Mouse (Mus musculus) ES-Bruce4 (cell line): Measurements from ENCODE around the gene Alox5.

Experiments used
- CTCF ChIP-seq: IDR thresholded peaks from one replicate; pipeline ENCODE4 v1.8.1; 2011; ENCODE audit warnings: low read depth, low read length
- EP300 ChIP-seq: IDR thresholded peaks from 2 replicates; pipeline ENCODE4 v1.6.1; 2011; ENCODE audit warnings: low read depth, low read length; ENCODE audit not compliant: insufficient read depth
- POLR2A ChIP-seq: IDR thresholded peaks from one replicate; pipeline ENCODE4 v1.8.1; 2011; ENCODE audit warnings: low read length; ENCODE audit not compliant: insufficient read depth

GRCm38 (mm10) chr6:116459232-116459631 lies 1.7 kb downstream of the Alox5 start:
- TF ChIP-seq CTCF: no peak
- no peak for TF ChIP-seq EP300
- no peak for TF ChIP-seq POLR2A
